Mouse (Mus musculus) CH12.LX (cell line): ENCODE measurements around the gene Cd70. TPM values are rescaled to one million over a fixed set of nuclear protein-coding genes. Genes with fewer than 3 reads are reported as not detected.

Experiments used
- DNase-seq: peaks from one replicate; pipeline ENCODE4 v3.0.0-alpha.2; 2013; ENCODE audit errors: extremely low read depth
- H3K27ac ChIP-seq: 2 replicates; pipeline ENCODE4 v1.5.1; 2012; ENCODE audit warnings: low read depth, mild to moderate bottlenecking, control low read depth, moderate library complexity; ENCODE audit not compliant: insufficient read depth
- H3K27me3 ChIP-seq: replicated peaks from 2 replicates; pipeline ENCODE3; 2012; ENCODE audit warnings: inconsistent platforms
- H3K36me3 ChIP-seq, 2 experiments: replicated peaks in 1 of 2; 2 replicates each; pipeline versions ENCODE3 to v1.6.1; 2012; ENCODE audit warnings: inconsistent platforms in 1 of 2, low read length in 1 of 2, mild to moderate bottlenecking in 1 of 2, mixed read lengths in 1 of 2, moderate library complexity in 1 of 2; ENCODE audit not compliant: control insufficient read depth in 1 of 2, insufficient read depth in 1 of 2
- H3K4me1 ChIP-seq, 2 experiments: 2 replicates each; pipeline ENCODE4 v1.6.1; 2012; ENCODE audit warnings: inconsistent platforms in 1 of 2, moderate library complexity in 1 of 2; ENCODE audit not compliant: insufficient read depth in 2 of 2, control insufficient read depth in 1 of 2
- H3K4me2 ChIP-seq: 2 replicates; pipeline ENCODE4 v1.6.1; 2012; ENCODE audit warnings: low read depth, mild to moderate bottlenecking, control low read depth; ENCODE audit not compliant: poor library complexity, insufficient read depth, severe bottlenecking
- H3K4me3 ChIP-seq, 3 experiments: fragments of 150-350 bp in 1 of 3; sonication (generic) in 1 of 3; replicated peaks in 1 of 3; 2 replicates each; pipeline versions ENCODE3 to v1.5.1; 2011 to 2012; ENCODE audit warnings: low read depth in 2 of 3, low read length in 2 of 3, mild to moderate bottlenecking in 2 of 3, moderate library complexity in 2 of 3, control low read depth in 1 of 3, improper control_type of control experiment in 1 of 3, inconsistent platforms in 1 of 3, mixed read lengths in 1 of 3; ENCODE audit not compliant: poor library complexity in 1 of 3
- H3K79me2 ChIP-seq: replicated peaks from 2 replicates; pipeline ENCODE4 v1.6.1; 2012; ENCODE audit warnings: mild to moderate bottlenecking, moderate library complexity; ENCODE audit not compliant: control insufficient read depth, poor library complexity, insufficient read depth, severe bottlenecking; ENCODE audit errors: extremely low read depth
- H3K9ac ChIP-seq: 2 replicates; pipeline ENCODE4 v1.6.1; 2012; ENCODE audit warnings: low read depth, mild to moderate bottlenecking, control low read depth, moderate library complexity; ENCODE audit not compliant: insufficient read depth
- H3K9me3 ChIP-seq: replicated peaks from 2 replicates; pipeline ENCODE3; 2012; ENCODE audit warnings: low read length, inconsistent platforms, mixed read lengths
- BHLHE40 ChIP-seq: IDR thresholded peaks from 2 replicates; pipeline ENCODE4 v1.6.1; 2011; ENCODE audit warnings: mild to moderate bottlenecking, low read depth, low read length, improper control_type of control experiment
- CHD1 ChIP-seq: IDR thresholded peaks from 2 replicates; pipeline ENCODE4 v1.6.1; 2012; ENCODE audit warnings: low read depth, low read length, improper control_type of control experiment, inconsistent platforms
- CHD2 ChIP-seq: IDR thresholded peaks from 2 replicates; pipeline ENCODE4 v1.6.1; 2011; ENCODE audit warnings: low read length, improper control_type of control experiment
- CTCF ChIP-seq, 2 experiments: IDR thresholded peaks in 1 of 2; conservative IDR thresholded peaks in 1 of 2; 2 replicates each; pipeline ENCODE4 v1.5.1; 2011 to 2012; ENCODE audit warnings: low read depth in 2 of 2, low read length in 2 of 2, improper control_type of control experiment in 1 of 2, inconsistent platforms in 1 of 2, mild to moderate bottlenecking in 1 of 2, moderate library complexity in 1 of 2
- E2F4 ChIP-seq: IDR thresholded peaks from 2 replicates; pipeline ENCODE4 v1.6.1; 2011; ENCODE audit warnings: low read depth, low read length, improper control_type of control experiment; ENCODE audit not compliant: insufficient replicate concordance
- EP300 ChIP-seq: IDR thresholded peaks from 2 replicates; pipeline ENCODE4 v1.6.1; 2011; ENCODE audit warnings: low read length, improper control_type of control experiment
- HCFC1 ChIP-seq: IDR thresholded peaks from 2 replicates; pipeline ENCODE4 v1.6.1; 2012; ENCODE audit warnings: low read depth, mild to moderate bottlenecking, inconsistent platforms, low read length, improper control_type of control experiment
- IRF4 ChIP-seq: IDR thresholded peaks from 2 replicates; pipeline ENCODE4 v1.6.1; 2014; ENCODE audit warnings: low read depth, mild to moderate bottlenecking, inconsistent platforms, low read length, improper control_type of control experiment
- JUND ChIP-seq: conservative IDR thresholded peaks from 2 replicates; pipeline ENCODE4 v1.6.1; 2011; ENCODE audit warnings: low read depth, low read length, improper control_type of control experiment
- KAT2A ChIP-seq: IDR thresholded peaks from 2 replicates; pipeline ENCODE4 v1.6.1; 2012; ENCODE audit warnings: low read length, improper control_type of control experiment, inconsistent platforms; ENCODE audit not compliant: insufficient replicate concordance
- MAX ChIP-seq: IDR thresholded peaks from 2 replicates; pipeline ENCODE4 v1.6.1; 2011; ENCODE audit warnings: low read length, improper control_type of control experiment
- MEF2A ChIP-seq: IDR thresholded peaks from 2 replicates; pipeline ENCODE4 v1.6.1; 2014; ENCODE audit warnings: low read depth, mild to moderate bottlenecking, inconsistent platforms, low read length, improper control_type of control experiment, borderline replicate concordance
- MXI1 ChIP-seq: IDR thresholded peaks from 2 replicates; pipeline ENCODE4 v1.6.1; 2011; ENCODE audit warnings: mild to moderate bottlenecking, low read depth, low read length, improper control_type of control experiment
- MYC ChIP-seq: IDR thresholded peaks from 2 replicates; pipeline ENCODE4 v1.6.1; 2011; ENCODE audit warnings: low read depth, mild to moderate bottlenecking, improper control_type of control experiment, low read length
- NRF1 ChIP-seq: IDR thresholded peaks from 2 replicates; pipeline ENCODE4 v1.6.1; 2014; ENCODE audit warnings: low read depth, mild to moderate bottlenecking, inconsistent platforms, low read length, improper control_type of control experiment, moderate library complexity
- POLR2A ChIP-seq: IDR thresholded peaks from 2 replicates; pipeline ENCODE4 v1.6.1; 2011; ENCODE audit warnings: low read depth, mild to moderate bottlenecking, improper control_type of control experiment, low read length
- POLR2AphosphoS2 ChIP-seq: IDR thresholded peaks from 2 replicates; pipeline ENCODE4 v1.6.1; 2011; ENCODE audit warnings: low read depth, low read length, improper control_type of control experiment
- RAD21 ChIP-seq: IDR thresholded peaks from 2 replicates; pipeline ENCODE4 v1.6.1; 2011; ENCODE audit warnings: low read depth, mild to moderate bottlenecking, low read length, improper control_type of control experiment, moderate library complexity
- RCOR1 ChIP-seq: conservative IDR thresholded peaks from 2 replicates; pipeline ENCODE4 v1.6.1; 2012; ENCODE audit warnings: low read depth, mild to moderate bottlenecking, inconsistent platforms, low read length, improper control_type of control experiment
- SMC3 ChIP-seq: IDR thresholded peaks from 2 replicates; pipeline ENCODE4 v1.6.1; 2011; ENCODE audit warnings: low read depth, low read length, improper control_type of control experiment
- UBTF ChIP-seq: IDR thresholded peaks from 2 replicates; pipeline ENCODE4 v1.6.1; 2012; ENCODE audit warnings: low read depth, mild to moderate bottlenecking, inconsistent platforms, low read length, improper control_type of control experiment, moderate library complexity
- USF1 ChIP-seq: IDR thresholded peaks from 2 replicates; pipeline ENCODE4 v1.6.1; 2014; ENCODE audit warnings: low read depth, mild to moderate bottlenecking, inconsistent platforms, low read length, improper control_type of control experiment
- ZC3H11A ChIP-seq: IDR thresholded peaks from 2 replicates; pipeline ENCODE4 v1.6.1; 2012; ENCODE audit warnings: low read depth, mild to moderate bottlenecking, inconsistent platforms, low read length, improper control_type of control experiment
- ZMIZ1 ChIP-seq: IDR thresholded peaks from 2 replicates; pipeline ENCODE4 v1.6.1; 2012; ENCODE audit warnings: low read depth, mild to moderate bottlenecking, inconsistent platforms, low read length, improper control_type of control experiment
- dilution Hi-C: fragments of 300-500 bp; cut with MboI; formaldehyde crosslinking; loops from 2 replicates; pipeline ENCODE4 v1.14.3; 2020; ENCODE audit warnings: low sequenced_read_pairs; ENCODE audit not compliant: extremely low pct_unique_long_range_greater_than_20kb, extremely low pct_ligation_motif_present
- in situ Hi-C: fragments of 300-500 bp; cut with MboI; formaldehyde crosslinking; loops from 3 replicates; pipeline ENCODE4 v1.14.3; 2019; ENCODE audit warnings: low sequenced_read_pairs, low pct_ligation_motif_present, low pct_unique_long_range_greater_than_20kb, mixed read lengths
- polyA plus RNA-seq: library from polyadenylated mRNA; unstranded; fragments of >175 nt; gene quantifications from 2 replicates; pipeline ENCODE4 v1.2.1, GENCODE M21; 2012; ENCODE audit warnings: low read depth; ENCODE audit not compliant: insufficient read length
- total RNA-seq, 2 experiments: library from RNA; depleted of rRNA; stranded (reverse); fragments of 300-350 nt in 1 of 2; fragments of >200 nt in 1 of 2; gene quantifications; 2 replicates each; pipeline ENCODE4 v1.2.3; 2012 to 2014

Cd70 gene
- total and polyA plus RNA-seq, 3 experiments, result 137 to 965 (median 321) TPM

DNA sequence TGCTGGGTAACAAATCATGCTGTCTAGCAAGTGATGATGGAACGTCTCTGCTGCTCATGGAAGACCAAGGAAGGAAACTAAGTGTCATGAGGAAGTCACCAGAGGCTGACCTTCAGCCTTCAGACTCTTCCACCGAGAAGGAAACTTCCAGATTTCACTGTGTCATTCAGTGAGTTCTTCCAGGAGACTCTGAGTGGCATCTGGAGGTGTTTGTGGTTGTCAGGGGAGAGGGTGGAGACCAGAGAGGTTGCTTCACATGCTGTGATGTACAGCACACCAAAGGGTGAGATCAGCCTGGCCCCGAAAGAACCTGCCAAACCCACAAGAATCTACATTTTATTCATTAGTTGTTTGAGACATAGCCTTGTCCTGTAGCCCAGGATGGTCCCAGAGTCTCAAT is 33.3 kb upstream of the Cd70 start:
- H3K4me1 ChIP-seq, result peaks cover 8 to 28% of the 10 kb centered on the region in 2 experiments; a peak in 3 of 4 replicates
- H3K79me2 ChIP-seq, result no peaks in the 10 kb centered on the region
- no peak overlapping the region for H3K4me3 ChIP-seq
- H3K9me3 ChIP-seq, result peaks cover 12% of the 10 kb centered on the region
- no peak overlapping the region for H3K9ac ChIP-seq
- TF ChIP-seq POLR2A, result no peak
- no peak for TF ChIP-seq USF1
- TF ChIP-seq EP300, result no peak
- no peak for TF ChIP-seq MXI1
- TF ChIP-seq IRF4, result no peak
- no peak for TF ChIP-seq CHD1
- TF ChIP-seq BHLHE40, result no peak
- DNase-seq, result no peak
- peaks cover 0 to 6% of the 10 kb centered on the region in 2 experiments for H3K36me3 ChIP-seq
- dilution Hi-C loops (no loop called here), in situ Hi-C loops (no loop called here)
- H3K27me3 ChIP-seq, result no peaks in the 10 kb centered on the region
- no peak overlapping the region for H3K27ac ChIP-seq
- H3K4me2 ChIP-seq, result no peak overlapping the region

GRCm38 (mm10) chr17:57180363-57180762 is 30.8 kb upstream of the Cd70 start:
- Histone ChIP-seq H3K27me3 (no peaks in the 10 kb centered on the region), H3K4me2 (no peak overlapping the region), H3K27ac (no peak overlapping the region), H3K4me3 (no peak overlapping the region), H3K4me1 (peaks cover 8 to 25% of the 10 kb centered on the region in 2 experiments; a peak in 3 of 4 replicates), H3K9me3 (peaks cover 6% of the 10 kb centered on the region), H3K9ac (no peak overlapping the region), H3K79me2 (no peaks in the 10 kb centered on the region), H3K36me3 (peaks cover 0 to 3% of the 10 kb centered on the region in 2 experiments)
- dilution Hi-C loops, result no loop called here
- in situ Hi-C loops, result no loop called here
- TF ChIP-seq SMC3, result peak; percentile 47
- no peak for TF ChIP-seq POLR2AphosphoS2
- TF ChIP-seq RAD21, result peak; percentile 6
- peak in 1 of 2 experiments; percentile 61; a peak in 2 of 4 replicates for TF ChIP-seq CTCF (conservative IDR thresholded peaks at IDR 0.05 in 1 of 2, IDR thresholded peaks at IDR 0.05 in 1 of 2; ENCODE audit: low read depth in 2 of 2, low read length in 2 of 2)
- DNase-seq, result no peak

- peaks cover 2% of the 10 kb centered on the region for H3K9me3 ChIP-seq
- H3K9ac ChIP-seq, result no peak overlapping the region
- H3K79me2 ChIP-seq, result no peaks in the 10 kb centered on the region
- peaks cover 0 to 2% of the 10 kb centered on the region in 2 experiments; a peak in 1 of 4 replicates for H3K4me1 ChIP-seq
- H3K27ac ChIP-seq, result no peak overlapping the region
- in situ Hi-C loops, result no loop called here
- TF ChIP-seq CHD2 (no peak), MEF2A (no peak), JUND (no peak), KAT2A (no peak), RCOR1 (no peak), POLR2AphosphoS2 (no peak), MAX (no peak), USF1 (no peak), ZC3H11A (no peak), E2F4 (no peak), NRF1 (no peak), HCFC1 (no peak), UBTF (no peak), BHLHE40 (no peak), RAD21 (no peak), MXI1 (no peak), MYC (no peak), ZMIZ1 (no peak), SMC3 (no peak), EP300 (no peak)
- H3K4me3 ChIP-seq, result no peak overlapping the region
- no peak for DNase-seq
- dilution Hi-C loops, result no loop called here
- no peak overlapping the region for H3K4me2 ChIP-seq
- peaks cover 3 to 7% of the 10 kb centered on the region in 2 experiments for H3K36me3 ChIP-seq
- H3K27me3 ChIP-seq, result no peaks in the 10 kb centered on the region
Observed at GRCm38 (mm10) chr17:57173351-57173750, 23.8 kb upstream of the Cd70 start.
